Comparison of ENCODE assay signal across 10 mouse cellular contexts in genomic region chr19:57241363-57242192, GRCm38 (mm10).
DNase-seq lines count a peak whose midpoint lies in the region; ATAC-seq and TF ChIP-seq lines count a peak whose summit lies in the region.
"Had no signal": no experiment of that assay in that cellular context is flagged by ENCODE, and none has a peak within 500 bp of the region (broad histone marks: within the 10 kb centered on the region; RNA-seq: fewer than 3 reads in every experiment).

No protein-coding gene starts in this region.

- TF ChIP-seq POLR2A in myocyte (IDR thresholded peaks at IDR 0.05; ENCODE audit: insufficient read length, low read depth): no peak

- H3ac ChIP-seq in myocyte (ENCODE audit: control insufficient read depth, insufficient read length): no peak overlapping the region

- H3K79me2 ChIP-seq in myocyte (ENCODE audit: control insufficient read depth, insufficient read depth): no peaks in the 10 kb centered on the region

- intact Hi-C loops in left cerebral cortex, postnatal 25 days (cut with DNase I): no loop called here

- no peak overlapping the region for H3K9ac ChIP-seq in embryonic facial prominence, embryonic 14.5 days (ENCODE audit: low read depth, low read length)
- H3K9ac ChIP-seq in lung, embryonic 14.5 days: no peak overlapping the region
- no peak overlapping the region for H3K9ac ChIP-seq in embryonic facial prominence, embryonic 15.5 days

- H3K4me3 ChIP-seq in embryonic facial prominence, embryonic 14.5 days (ENCODE audit: low read depth, low read length): no peak overlapping the region
- no peak overlapping the region for H3K4me3 ChIP-seq in embryonic facial prominence, embryonic 10.5 days
- H3K4me3 ChIP-seq in lung, embryonic 14.5 days (ENCODE audit: low read depth, low read length): no peak overlapping the region
- H3K4me3 ChIP-seq in embryonic facial prominence, embryonic 15.5 days (replicated peaks): no peak overlapping the region
- H3K4me3 ChIP-seq in myocyte: no peak overlapping the region

- peak; percentile 62 for DNase-seq in embryonic facial prominence, embryonic 14.5 days (ENCODE audit: low spot score)
- DNase-seq in embryonic facial prominence, embryonic 10.5 days (ENCODE audit: low spot score): no peak
- DNase-seq in lung, embryonic 14.5 days: peak; percentile 58
- no peak for DNase-seq in lung, postnatal 14 days
- no peak for DNase-seq in right cerebral cortex, adult 18-20 months
- DNase-seq in left cerebral cortex, postnatal 25 days (ENCODE audit: low spot score in 2 of 2): no peak
- DNase-seq: heart, postnatal 4 days; left cerebral cortex, postnatal 4 days had no signal

- H3K36me3 ChIP-seq in embryonic facial prominence, embryonic 14.5 days (ENCODE audit: control insufficient read depth, insufficient read depth, low read length): no peaks in the 10 kb centered on the region
- no peaks in the 10 kb centered on the region for H3K36me3 ChIP-seq in embryonic facial prominence, embryonic 10.5 days (replicated peaks)
- H3K36me3 ChIP-seq in lung, embryonic 14.5 days (ENCODE audit: insufficient read depth): no peaks in the 10 kb centered on the region
- H3K36me3 ChIP-seq in embryonic facial prominence, embryonic 15.5 days: no peaks in the 10 kb centered on the region
- H3K36me3 ChIP-seq in myocyte (ENCODE audit: control insufficient read depth, insufficient read depth): no peaks in the 10 kb centered on the region

- no peaks in the 10 kb centered on the region for H3K27me3 ChIP-seq in embryonic facial prominence, embryonic 14.5 days (replicated peaks; ENCODE audit: control insufficient read depth, insufficient read depth, low read length)
- H3K27me3 ChIP-seq in embryonic facial prominence, embryonic 10.5 days (replicated peaks; ENCODE audit: low read depth, poor library complexity, severe bottlenecking): no peaks in the 10 kb centered on the region
- no peaks in the 10 kb centered on the region for H3K27me3 ChIP-seq in lung, embryonic 14.5 days (ENCODE audit: insufficient read depth, low read length)
- H3K27me3 ChIP-seq in embryonic facial prominence, embryonic 15.5 days: no peaks in the 10 kb centered on the region
- no peaks in the 10 kb centered on the region for H3K27me3 ChIP-seq in myocyte (ENCODE audit: control insufficient read depth, insufficient read depth, insufficient read length)

- H3K4me2 ChIP-seq in embryonic facial prominence, embryonic 14.5 days (ENCODE audit: low read depth, low read length): no peak overlapping the region
- no peak overlapping the region for H3K4me2 ChIP-seq in lung, embryonic 14.5 days
- no peak overlapping the region for H3K4me2 ChIP-seq in embryonic facial prominence, embryonic 15.5 days (replicated peaks)
- H3K4me2 ChIP-seq in myocyte (ENCODE audit: low read depth): peak overlapping the region; percentile 38

- H3K27ac ChIP-seq in embryonic facial prominence, embryonic 14.5 days (replicated peaks; ENCODE audit: low read depth, low read length): no peak overlapping the region
- H3K27ac ChIP-seq in embryonic facial prominence, embryonic 10.5 days (replicated peaks): no peak overlapping the region
- H3K27ac ChIP-seq in lung, embryonic 14.5 days (ENCODE audit: low read depth): no peak overlapping the region
- H3K27ac ChIP-seq in embryonic facial prominence, embryonic 15.5 days (replicated peaks): 0 out of 2 replicates have a peak overlapping the region, but pooled peaks have one; percentile 22

- peak; percentile 49; the same call in 1 of the 2 replicates for ATAC-seq in embryonic facial prominence, embryonic 14.5 days (ENCODE audit: low read depth)
- ATAC-seq in lung, embryonic 14.5 days (ENCODE audit: insufficient read depth): no peak
- ATAC-seq in embryonic facial prominence, embryonic 15.5 days (ENCODE audit: insufficient number of reproducible peaks, low FRiP score, low TSS enrichment, low read depth): 0 out of 2 replicates have a peak, but pooled peaks have one; percentile 44

- peaks cover 32% of the 10 kb centered on the region for H3K4me1 ChIP-seq in embryonic facial prominence, embryonic 14.5 days (ENCODE audit: control insufficient read depth, insufficient read depth, low read length)
- peaks cover 4% of the 10 kb centered on the region; the same call in 1 of the 2 replicates for H3K4me1 ChIP-seq in embryonic facial prominence, embryonic 10.5 days
- no peaks in the 10 kb centered on the region; the same call in 1 of the 2 replicates for H3K4me1 ChIP-seq in lung, embryonic 14.5 days (ENCODE audit: insufficient read depth)
- peaks cover 35% of the 10 kb centered on the region for H3K4me1 ChIP-seq in embryonic facial prominence, embryonic 15.5 days

- no peak for TF ChIP-seq CTCF in lung, embryonic 14.5 days (IDR thresholded peaks at IDR 0.05; ENCODE audit: low read depth)

- no peaks in the 10 kb centered on the region for H3K9me3 ChIP-seq in embryonic facial prominence, embryonic 14.5 days (ENCODE audit: control insufficient read depth, low read length)
- H3K9me3 ChIP-seq in embryonic facial prominence, embryonic 10.5 days: no peaks in the 10 kb centered on the region
- no peaks in the 10 kb centered on the region for H3K9me3 ChIP-seq in lung, embryonic 14.5 days (ENCODE audit: low read depth, low read length)
- H3K9me3 ChIP-seq in embryonic facial prominence, embryonic 15.5 days (replicated peaks): no peaks in the 10 kb centered on the region

- WGBS in embryonic facial prominence, embryonic 14.5 days: 45% methylated on average over 10 of the region's 10 CpGs
- WGBS in embryonic facial prominence, embryonic 10.5 days: 73% methylated on average over 10 of the region's 10 CpGs
- WGBS in lung, embryonic 14.5 days: 34% methylated on average over 10 of the region's 10 CpGs
- 37% methylated on average over 10 of the region's 10 CpGs for WGBS in embryonic facial prominence, embryonic 15.5 days

TF ChIP-seq in myocyte, 11 proteins besides CTCF, POLR2A, EP300 and RAD21:
- TF ChIP-seq POLR2AphosphoS2 (IDR thresholded peaks at IDR 0.05; ENCODE audit: insufficient read length, low read depth): no peak
- no peak for TF ChIP-seq REST (IDR thresholded peaks at IDR 0.05; ENCODE audit: insufficient read depth, insufficient read length)
- TF ChIP-seq TCF3 (IDR thresholded peaks at IDR 0.05; ENCODE audit: insufficient read length, low read depth): no peak
- TF ChIP-seq E2F4 (IDR thresholded peaks at IDR 0.05; ENCODE audit: insufficient read depth): no peak
- no peak for TF ChIP-seq TCF12 (IDR thresholded peaks at IDR 0.05; ENCODE audit: insufficient read depth, poor library complexity, severe bottlenecking)
- TF ChIP-seq CEBPB (IDR thresholded peaks at IDR 0.05; ENCODE audit: insufficient read depth, poor library complexity, severe bottlenecking): peak; percentile 16; the same call in 1 of the 2 replicates
- TF ChIP-seq MAX (IDR thresholded peaks at IDR 0.05; ENCODE audit: low read depth): no peak
- TF ChIP-seq MYOG (IDR thresholded peaks at IDR 0.05; ENCODE audit: control insufficient read depth in 1 of 3, insufficient read depth in 1 of 3, insufficient read length in 2 of 3, low read depth in 2 of 3): peak in 1 of 3 experiments; percentile 70
- no peak for TF ChIP-seq USF1 (IDR thresholded peaks at IDR 0.05; ENCODE audit: low read depth)
- peak in 1 of 3 experiments; percentile 29 for TF ChIP-seq MYOD1 (IDR thresholded peaks at IDR 0.05; ENCODE audit: control insufficient read depth in 1 of 3, insufficient read length in 2 of 3, low read depth in 2 of 3)
- no peak for TF ChIP-seq SRF (IDR thresholded peaks at IDR 0.05; ENCODE audit: control insufficient read depth, insufficient read length, low read depth)

Comparison
In these comparisons a context has a peak if more than half of its experiments do, and no peak if none do; other contexts are left out.
1. DNase-seq: peak in embryonic facial prominence, embryonic 14.5 days (single experiment) and lung, embryonic 14.5 days (single experiment); none in embryonic facial prominence, embryonic 10.5 days (single experiment), lung, postnatal 14 days (single experiment), right cerebral cortex, adult 18-20 months (single experiment) and left cerebral cortex, postnatal 25 days (0 of 2).